Mouse (Mus musculus) heart, embryonic 14.5 days (tissue): Measurements from ENCODE around the gene Faap20. TPM values are rescaled to one million over a fixed set of nuclear protein-coding genes. Genes with fewer than 3 reads are reported as not detected.

Source experiments
- ATAC-seq: fragments of 200-750 bp; cut with Nextera tagmentation; 2 replicates; pipeline ENCODE4 v1.8.0; 2017; ENCODE audit warnings: low read depth, moderate TSS enrichment; ENCODE audit not compliant: insufficient number of reproducible peaks, insufficient read depth, low FRiP score
- H3K27ac ChIP-seq, 2 experiments: fragments of 200-500 bp in 1 of 2; fragments of 300-500 bp in 1 of 2; sonication (generic) in 1 of 2; replicated peaks in 1 of 2; 2 replicates each; pipeline ENCODE4 v1.5.1; 2012 to 2014; ENCODE audit warnings: low read depth in 2 of 2, low read length in 2 of 2, control low read depth in 1 of 2, mild to moderate bottlenecking in 1 of 2, mixed read lengths in 1 of 2; ENCODE audit not compliant: control insufficient read depth in 1 of 2, insufficient read depth in 1 of 2
- H3K27me3 ChIP-seq: fragments of 300-500 bp; sonication (generic); 2 replicates; pipeline ENCODE4 v1.6.1; 2014; ENCODE audit warnings: mild to moderate bottlenecking, low read length, control low read depth; ENCODE audit not compliant: control insufficient read depth, insufficient read depth
- H3K36me3 ChIP-seq: fragments of 300-500 bp; sonication (generic); 2 replicates; pipeline ENCODE4 v1.6.1; 2014; ENCODE audit warnings: mild to moderate bottlenecking, control low read depth, low read length, mixed read lengths; ENCODE audit not compliant: control insufficient read depth, insufficient read depth
- H3K4me1 ChIP-seq, 2 experiments: fragments of 200-500 bp in 1 of 2; fragments of 300-500 bp in 1 of 2; sonication (generic) in 1 of 2; 2 replicates each; pipeline ENCODE4 v1.6.1; 2012 to 2014; ENCODE audit warnings: low read length in 2 of 2, control low read depth in 1 of 2, mixed read lengths in 1 of 2; ENCODE audit not compliant: control insufficient read depth in 2 of 2, insufficient read depth in 2 of 2
- H3K4me2 ChIP-seq: fragments of 300-500 bp; sonication (generic); 2 replicates; pipeline ENCODE4 v1.6.1; 2014; ENCODE audit warnings: mild to moderate bottlenecking, low read length
- H3K4me3 ChIP-seq, 2 experiments: fragments of 200-500 bp in 1 of 2; fragments of 300-500 bp in 1 of 2; sonication (generic) in 1 of 2; 2 replicates each; pipeline ENCODE4 v1.5.1; 2012 to 2014; ENCODE audit warnings: low read length in 2 of 2, mild to moderate bottlenecking in 2 of 2, control low read depth in 1 of 2, low read depth in 1 of 2, moderate library complexity in 1 of 2; ENCODE audit not compliant: control insufficient read depth in 1 of 2, insufficient read depth in 1 of 2
- H3K9ac ChIP-seq: fragments of 300-500 bp; sonication (generic); 2 replicates; pipeline ENCODE4 v1.6.1; 2014; ENCODE audit warnings: mild to moderate bottlenecking, low read length
- H3K9me3 ChIP-seq: fragments of 300-500 bp; sonication (generic); 2 replicates; pipeline ENCODE4 v1.6.1; 2016; ENCODE audit warnings: low read length, control low read depth; ENCODE audit not compliant: control insufficient read depth
- WGBS: fragments of 180-500 bp; shearing (Covaris S2); extraction: QIAGEN DNeasy Blood & Tissue Kit; methylation state at CpG from one replicate; pipeline ENCODE4 v1.1.7; 2014; 5-methylcytosine and 5-hydroxymethylcytosine counted together
- polyA plus RNA-seq: library from polyadenylated mRNA; unstranded; fragments of >200 nt; fragmentation: Nextera tagmentation; extraction: Ambion mirVana; gene quantifications from 2 replicates; pipeline ENCODE4 v1.2.1, GENCODE M21; 2014

Faap20 gene
- polyA plus RNA-seq, 1 experiment from 2014 or later = 74.8 TPM

DNA sequence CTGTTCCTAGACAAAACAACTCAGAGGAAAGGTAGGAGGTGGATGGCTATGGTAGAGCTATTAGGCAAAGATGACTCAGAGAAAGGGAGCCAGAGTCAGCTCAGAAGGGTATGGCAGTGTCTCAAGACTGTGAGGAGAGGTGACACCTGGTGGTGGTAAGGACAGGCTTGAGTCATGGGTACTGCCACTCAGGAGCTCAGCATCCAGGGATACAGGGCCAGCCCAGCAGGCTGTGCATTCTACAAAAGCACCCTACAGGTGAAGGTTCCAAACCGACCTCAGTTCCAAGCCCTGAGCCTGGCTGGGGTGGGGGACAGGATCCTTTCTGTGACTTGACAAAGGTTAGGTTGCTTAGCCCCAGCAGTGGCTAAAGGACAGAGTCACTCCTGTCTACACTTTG is 39.0 kb downstream of the Faap20 start:
- Histone ChIP-seq H3K27me3 (no peaks in the 10 kb centered on the region), H3K36me3 (no peaks in the 10 kb centered on the region), H3K27ac (no peak overlapping the region), H3K4me3 (no peak overlapping the region), H3K4me2 (no peak overlapping the region), H3K4me1 (peaks cover 0 to 5% of the 10 kb centered on the region in 2 experiments; a peak in 2 of 4 replicates), H3K9me3 (no peaks in the 10 kb centered on the region), H3K9ac (no peak overlapping the region)
- WGBS = 60% methylated on average over 1 of the region's 1 CpGs
- ATAC-seq = no peak

- H3K4me1 ChIP-seq = no peaks in the 10 kb centered on the region; a peak in 2 of 4 replicates
- no peaks in the 10 kb centered on the region for H3K27me3 ChIP-seq
- no peak overlapping the region for H3K9ac ChIP-seq
- H3K9me3 ChIP-seq = no peaks in the 10 kb centered on the region
- ATAC-seq = no peak
- no peak overlapping the region for H3K4me2 ChIP-seq
- H3K36me3 ChIP-seq = no peaks in the 10 kb centered on the region
- no peak overlapping the region for H3K4me3 ChIP-seq
- no peak overlapping the region for H3K27ac ChIP-seq
- WGBS = 91% methylated on average over 7 of the region's 7 CpGs
Measured at GRCm38 (mm10) chr4:155290045-155290444, 40.4 kb downstream of the Faap20 start.

DNA sequence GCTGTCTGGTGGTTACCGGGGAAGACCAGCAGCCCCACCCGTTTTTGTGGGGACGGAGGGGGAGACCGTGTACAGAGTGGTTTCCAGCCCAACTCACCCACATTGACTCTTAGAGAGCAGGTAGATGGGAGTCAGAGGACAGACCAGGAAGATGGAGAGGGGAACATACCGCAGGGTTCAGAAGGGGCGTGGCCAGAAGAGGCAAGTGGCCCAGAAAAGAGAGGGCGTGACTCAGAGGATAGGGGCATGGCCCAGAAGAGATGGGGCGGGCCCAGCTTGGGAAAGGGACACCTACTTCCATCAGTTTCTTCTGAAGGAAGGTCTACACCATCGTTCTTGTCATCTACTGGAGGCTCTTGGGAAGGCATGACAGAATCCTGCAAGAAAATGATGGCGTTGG is 43.3 kb downstream of the Faap20 start:
- 80% methylated on average over 10 of the region's 10 CpGs for WGBS
- no peak overlapping the region for H3K27ac ChIP-seq
- no peak for ATAC-seq
- no peaks in the 10 kb centered on the region for H3K27me3 ChIP-seq
- no peak overlapping the region for H3K4me3 ChIP-seq
- H3K4me1 ChIP-seq = no peaks in the 10 kb centered on the region; a peak in 2 of 4 replicates
- no peaks in the 10 kb centered on the region for H3K9me3 ChIP-seq
- no peak overlapping the region for H3K4me2 ChIP-seq
- H3K36me3 ChIP-seq = no peaks in the 10 kb centered on the region
- H3K9ac ChIP-seq = no peak overlapping the region

GRCm38 (mm10) chr4:155294381-155294780 is 44.8 kb downstream of the Faap20 start:
- no peaks in the 10 kb centered on the region for H3K9me3 ChIP-seq
- no peaks in the 10 kb centered on the region; a peak in 2 of 4 replicates for H3K4me1 ChIP-seq
- no peak overlapping the region for H3K4me2 ChIP-seq
- H3K27me3 ChIP-seq = no peaks in the 10 kb centered on the region
- H3K4me3 ChIP-seq = no peak overlapping the region
- H3K27ac ChIP-seq = no peak overlapping the region
- H3K36me3 ChIP-seq = no peaks in the 10 kb centered on the region
- WGBS = 88% methylated on average over 14 of the region's 14 CpGs
- no peak overlapping the region for H3K9ac ChIP-seq
- ATAC-seq = no peak

DNA sequence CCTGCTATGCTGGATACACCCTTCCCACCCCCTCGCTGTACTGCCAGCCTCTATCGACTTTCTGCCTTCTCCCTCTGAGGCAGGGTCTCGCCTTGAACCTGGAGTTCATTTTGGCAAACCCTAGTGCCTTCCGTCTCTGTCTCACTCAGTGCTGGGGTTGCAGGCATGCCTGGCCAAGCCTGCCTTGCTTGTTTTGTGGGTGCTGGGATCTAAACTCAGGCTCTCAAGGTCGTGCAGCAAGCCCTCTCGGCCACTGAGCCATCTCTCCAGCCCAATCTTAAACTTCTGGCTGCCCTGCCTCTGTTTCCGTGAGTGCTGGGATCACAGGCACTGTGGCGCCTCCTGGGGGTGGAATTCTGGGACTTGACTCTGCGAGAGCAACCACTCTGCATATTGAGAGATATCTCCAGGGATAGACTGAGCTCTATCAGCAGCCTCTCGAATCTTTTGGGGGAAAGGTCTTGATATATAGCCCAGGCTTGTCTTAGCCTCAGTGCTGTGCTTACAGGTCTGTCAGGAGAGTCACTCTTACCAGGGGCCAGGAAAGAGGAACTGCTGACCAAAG is 45.5 kb downstream of the Faap20 start:
- H3K27ac ChIP-seq = no peak overlapping the region
- no peaks in the 10 kb centered on the region for H3K27me3 ChIP-seq
- ATAC-seq = no peak
- H3K9me3 ChIP-seq = no peaks in the 10 kb centered on the region
- no peak overlapping the region for H3K4me3 ChIP-seq
- WGBS = 72% methylated on average over 10 of the region's 10 CpGs
- no peak overlapping the region for H3K4me2 ChIP-seq
- no peak overlapping the region for H3K9ac ChIP-seq
- no peaks in the 10 kb centered on the region for H3K36me3 ChIP-seq
- no peaks in the 10 kb centered on the region; a peak in 2 of 4 replicates for H3K4me1 ChIP-seq

DNA sequence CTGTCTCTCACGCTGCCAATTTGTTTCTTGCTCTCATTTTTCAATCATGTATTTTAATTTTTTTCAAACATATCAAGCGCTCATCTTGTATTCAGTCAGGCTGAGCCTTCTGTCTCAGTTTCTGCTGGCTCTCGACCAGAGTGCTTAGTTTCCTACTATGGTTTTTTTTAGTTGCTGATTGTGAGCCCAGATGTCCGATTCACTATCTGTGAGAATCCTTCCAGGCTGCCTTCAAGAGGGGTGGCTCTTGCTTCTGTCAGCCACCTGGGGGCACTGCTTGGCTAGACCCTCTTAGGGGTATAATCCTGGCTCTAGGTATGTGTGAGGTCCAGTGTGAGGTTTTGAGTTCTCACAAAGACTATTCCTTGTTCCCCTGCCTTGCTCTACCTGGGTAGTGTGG is 46.4 kb downstream of the Faap20 start:
- Histone ChIP-seq H3K36me3 (no peaks in the 10 kb centered on the region), H3K27ac (no peak overlapping the region), H3K4me3 (no peak overlapping the region), H3K4me1 (no peaks in the 10 kb centered on the region; a peak in 2 of 4 replicates), H3K4me2 (no peak overlapping the region), H3K9ac (no peak overlapping the region), H3K27me3 (no peaks in the 10 kb centered on the region), H3K9me3 (no peaks in the 10 kb centered on the region)
- 45% methylated on average over 4 of the region's 4 CpGs for WGBS
- no peak for ATAC-seq

GRCm38 (mm10) chr4:155297057-155297456 is 47.5 kb downstream of the Faap20 start:
- H3K9me3 ChIP-seq = no peaks in the 10 kb centered on the region
- no peaks in the 10 kb centered on the region for H3K4me1 ChIP-seq
- H3K27ac ChIP-seq = no peak overlapping the region
- H3K36me3 ChIP-seq = no peaks in the 10 kb centered on the region
- no peak for ATAC-seq
- H3K9ac ChIP-seq = no peak overlapping the region
- no peak overlapping the region for H3K4me2 ChIP-seq
- 53% methylated on average over 2 of the region's 2 CpGs for WGBS
- H3K4me3 ChIP-seq = no peak overlapping the region
- no peaks in the 10 kb centered on the region for H3K27me3 ChIP-seq

DNA sequence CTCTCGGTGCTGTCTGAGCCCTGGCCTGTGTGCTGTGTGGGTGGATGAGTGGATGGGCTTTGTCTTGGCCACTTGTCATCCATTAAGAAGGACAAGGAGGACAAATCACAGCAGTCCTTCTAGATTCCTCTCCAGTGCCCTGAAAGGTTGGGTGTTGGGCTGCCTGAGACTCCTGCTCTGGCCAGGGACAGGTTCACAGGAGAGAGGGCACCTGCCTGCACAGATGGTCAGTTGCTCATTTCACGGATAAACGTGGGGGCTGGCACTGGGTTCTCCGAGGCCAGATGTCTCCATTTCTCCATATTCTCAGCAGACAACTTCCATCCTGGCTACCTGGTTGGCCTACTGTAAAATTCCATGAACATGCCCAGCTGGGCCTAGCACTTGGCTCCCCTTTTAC is 49.2 kb downstream of the Faap20 start:
- no peak for ATAC-seq
- H3K36me3 ChIP-seq = no peaks in the 10 kb centered on the region
- no peaks in the 10 kb centered on the region for H3K4me1 ChIP-seq
- no peak overlapping the region for H3K4me2 ChIP-seq
- H3K9me3 ChIP-seq = no peaks in the 10 kb centered on the region
- H3K9ac ChIP-seq = no peak overlapping the region
- no peak overlapping the region for H3K27ac ChIP-seq
- no peaks in the 10 kb centered on the region for H3K27me3 ChIP-seq
- no peak overlapping the region for H3K4me3 ChIP-seq
- WGBS = 78% methylated on average over 4 of the region's 4 CpGs
